Mouse (Mus musculus): ENCODE data around the gene Cox16. TPM values are rescaled to one million over a fixed set of nuclear protein-coding genes. Genes with fewer than 3 reads are reported as not detected.
"Not testable (repeated sequence)": the region's sequence is repeated elsewhere in the genome, so short reads cannot be mapped to it uniquely, and the experiment has no call there.

Gene Cox16
- total RNA-seq, 1 experiment: 89.6 TPM

GRCm38 (mm10) chr12:81490491-81490890 lies 5.6 kb upstream of the Cox16 start:
- H3K4me3 ChIP-seq (ENCODE audit: insufficient read depth in 1 of 2, low read depth in 1 of 2, low read length in 2 of 2, poor library complexity in 1 of 2, severe bottlenecking in 1 of 2): no peak overlapping the region
- DNase-seq (ENCODE audit: low read depth, low spot score): no peak
- no peak overlapping the region for H3K27ac ChIP-seq (ENCODE audit: insufficient read depth, low read depth, low read length, poor library complexity, severe bottlenecking)
- TF ChIP-seq HCFC1 (IDR thresholded peaks at IDR 0.05; ENCODE audit: borderline replicate concordance, insufficient read depth, low read length) (no peak), ZNF384 (IDR thresholded peaks at IDR 0.05; ENCODE audit: low read depth, low read length) (no peak), CHD2 (IDR thresholded peaks at IDR 0.05; ENCODE audit: low read depth, low read length) (no peak), MAFK (IDR thresholded peaks at IDR 0.05; ENCODE audit: insufficient read depth, low read depth, low read length) (no peak), ZC3H11A (IDR thresholded peaks at IDR 0.05; ENCODE audit: borderline replicate concordance, low read depth, low read length) (no peak)
- H3K9me3 ChIP-seq (ENCODE audit: control insufficient read depth, insufficient read depth, low read depth, low read length): no peaks in the 10 kb centered on the region
- H3K4me1 ChIP-seq (ENCODE audit: control insufficient read depth in 2 of 2, insufficient read depth in 2 of 2, low read length in 2 of 2, poor library complexity in 1 of 2): no peaks in the 10 kb centered on the region
- H3K9ac ChIP-seq (ENCODE audit: insufficient read depth, low read depth, low read length, poor library complexity, severe bottlenecking): no peak overlapping the region
- in situ Hi-C loops (cut with MboI; ENCODE audit: low sequenced_read_pairs in 2 of 2, unreplicated experiment in 2 of 2): no loop called here
- no peaks in the 10 kb centered on the region; the same call in 1 of the 2 replicates for H3K36me3 ChIP-seq (ENCODE audit: control insufficient read depth, insufficient read depth, low read length, poor library complexity, severe bottlenecking)

- H3K27ac ChIP-seq (ENCODE audit: insufficient read depth, low read depth, low read length, poor library complexity, severe bottlenecking): no peak overlapping the region
Observed at GRCm38 (mm10) chr12:81485311-81485710, 384 bp upstream of the Cox16 start.

GRCm38 (mm10) chr12:81484212-81484611 lies 715 bp downstream of the Cox16 start:
- Histone ChIP-seq H3K4me3 (ENCODE audit: insufficient read depth in 1 of 2, low read depth in 1 of 2, low read length in 2 of 2, poor library complexity in 1 of 2, severe bottlenecking in 1 of 2) (peak overlapping the region; percentile 78 to 95), H3K4me1 (ENCODE audit: control insufficient read depth in 2 of 2, insufficient read depth in 2 of 2, low read length in 2 of 2, poor library complexity in 1 of 2) (no peaks in the 10 kb centered on the region), H3K36me3 (ENCODE audit: control insufficient read depth, insufficient read depth, low read length, poor library complexity, severe bottlenecking) (no peaks in the 10 kb centered on the region), H3K27ac (ENCODE audit: insufficient read depth, low read depth, low read length, poor library complexity, severe bottlenecking) (no peak overlapping the region; the same call in 1 of the 2 replicates), H3K9ac (ENCODE audit: insufficient read depth, low read depth, low read length, poor library complexity, severe bottlenecking) (peak overlapping the region; percentile 89; the same call in 1 of the 2 replicates), H3K9me3 (ENCODE audit: control insufficient read depth, insufficient read depth, low read depth, low read length) (no peaks in the 10 kb centered on the region)
- no peak for DNase-seq (ENCODE audit: low read depth, low spot score)
- TF ChIP-seq ZC3H11A (IDR thresholded peaks at IDR 0.05; ENCODE audit: borderline replicate concordance, low read depth, low read length) (no peak), CHD2 (IDR thresholded peaks at IDR 0.05; ENCODE audit: low read depth, low read length) (no peak), HCFC1 (IDR thresholded peaks at IDR 0.05; ENCODE audit: borderline replicate concordance, insufficient read depth, low read length) (no peak), ZNF384 (IDR thresholded peaks at IDR 0.05; ENCODE audit: low read depth, low read length) (no peak)
- in situ Hi-C loops (cut with MboI; ENCODE audit: low sequenced_read_pairs in 2 of 2, unreplicated experiment in 2 of 2): no loop called here

More at GRCm38 (mm10) chr12:81485311-81485710, 384 bp upstream of the Cox16 start:
- H3K4me1 ChIP-seq (ENCODE audit: control insufficient read depth in 2 of 2, insufficient read depth in 2 of 2, low read length in 2 of 2, poor library complexity in 1 of 2): no peaks in the 10 kb centered on the region
- peak overlapping the region; percentile 78 to 95 for H3K4me3 ChIP-seq (ENCODE audit: insufficient read depth in 1 of 2, low read depth in 1 of 2, low read length in 2 of 2, poor library complexity in 1 of 2, severe bottlenecking in 1 of 2)
- no peak for DNase-seq (ENCODE audit: low read depth, low spot score)
- no peaks in the 10 kb centered on the region for H3K9me3 ChIP-seq (ENCODE audit: control insufficient read depth, insufficient read depth, low read depth, low read length)
- in situ Hi-C loops (cut with MboI; ENCODE audit: low sequenced_read_pairs in 2 of 2, unreplicated experiment in 2 of 2): no loop called here
- TF ChIP-seq CHD2 (IDR thresholded peaks at IDR 0.05; ENCODE audit: low read depth, low read length) (no peak), MAFK (IDR thresholded peaks at IDR 0.05; ENCODE audit: insufficient read depth, low read depth, low read length) (no peak), ZNF384 (IDR thresholded peaks at IDR 0.05; ENCODE audit: low read depth, low read length) (no peak), HCFC1 (IDR thresholded peaks at IDR 0.05; ENCODE audit: borderline replicate concordance, insufficient read depth, low read length) (no peak), ZC3H11A (IDR thresholded peaks at IDR 0.05; ENCODE audit: borderline replicate concordance, low read depth, low read length) (no peak)
- peak overlapping the region; percentile 89; the same call in 1 of the 2 replicates for H3K9ac ChIP-seq (ENCODE audit: insufficient read depth, low read depth, low read length, poor library complexity, severe bottlenecking)
- no peaks in the 10 kb centered on the region for H3K36me3 ChIP-seq (ENCODE audit: control insufficient read depth, insufficient read depth, low read length, poor library complexity, severe bottlenecking)

- TF ChIP-seq MAFK (IDR thresholded peaks at IDR 0.05; ENCODE audit: insufficient read depth, low read depth, low read length) (no peak), ZNF384 (IDR thresholded peaks at IDR 0.05; ENCODE audit: low read depth, low read length) (no peak), ZC3H11A (IDR thresholded peaks at IDR 0.05; ENCODE audit: borderline replicate concordance, low read depth, low read length) (no peak), HCFC1 (IDR thresholded peaks at IDR 0.05; ENCODE audit: borderline replicate concordance, insufficient read depth, low read length) (no peak), CHD2 (IDR thresholded peaks at IDR 0.05; ENCODE audit: low read depth, low read length) (no peak)
- Histone ChIP-seq H3K4me1 (ENCODE audit: control insufficient read depth in 2 of 2, insufficient read depth in 2 of 2, low read length in 2 of 2, poor library complexity in 1 of 2) (no peaks in the 10 kb centered on the region), H3K27ac (ENCODE audit: insufficient read depth, low read depth, low read length, poor library complexity, severe bottlenecking) (no peak overlapping the region), H3K9me3 (ENCODE audit: control insufficient read depth, insufficient read depth, low read depth, low read length) (no peaks in the 10 kb centered on the region), H3K9ac (ENCODE audit: insufficient read depth, low read depth, low read length, poor library complexity, severe bottlenecking) (peak overlapping the region; percentile 38; the same call in 1 of the 2 replicates), H3K4me3 (ENCODE audit: insufficient read depth in 1 of 2, low read depth in 1 of 2, low read length in 2 of 2, poor library complexity in 1 of 2, severe bottlenecking in 1 of 2) (peak overlapping the region; percentile 12 to 95; a peak in 3 of 4 replicates), H3K36me3 (ENCODE audit: control insufficient read depth, insufficient read depth, low read length, poor library complexity, severe bottlenecking) (no peaks in the 10 kb centered on the region)
- in situ Hi-C loops (cut with MboI; ENCODE audit: low sequenced_read_pairs in 2 of 2, unreplicated experiment in 2 of 2): no loop called here
- peak; percentile 19 for DNase-seq (ENCODE audit: low read depth, low spot score)
Observed at GRCm38 (mm10) chr12:81483656-81484055, 1.3 kb downstream of the Cox16 start.

- H3K4me1 ChIP-seq (ENCODE audit: control insufficient read depth in 2 of 2, insufficient read depth in 2 of 2, low read length in 2 of 2, poor library complexity in 1 of 2); in situ Hi-C loops (cut with MboI; ENCODE audit: low sequenced_read_pairs in 2 of 2, unreplicated experiment in 2 of 2); H3K36me3 ChIP-seq (ENCODE audit: control insufficient read depth, insufficient read depth, low read length, poor library complexity, severe bottlenecking); H3K9me3 ChIP-seq (ENCODE audit: control insufficient read depth, insufficient read depth, low read depth, low read length); H3K9ac ChIP-seq (ENCODE audit: insufficient read depth, low read depth, low read length, poor library complexity, severe bottlenecking); H3K4me3 ChIP-seq (ENCODE audit: insufficient read depth in 1 of 2, low read depth in 1 of 2, low read length in 2 of 2, poor library complexity in 1 of 2, severe bottlenecking in 1 of 2); DNase-seq (ENCODE audit: low read depth, low spot score): not testable (repeated sequence)
- H3K27ac ChIP-seq (ENCODE audit: insufficient read depth, low read depth, low read length, poor library complexity, severe bottlenecking): peak overlapping the region; percentile 84
Observed at GRCm38 (mm10) chr12:81459051-81459450, 25.9 kb downstream of the Cox16 start.

GRCm38 (mm10) chr12:81438985-81439384 lies 45.9 kb downstream of the Cox16 start:
- H3K4me1 ChIP-seq (ENCODE audit: control insufficient read depth in 2 of 2, insufficient read depth in 2 of 2, low read length in 2 of 2, poor library complexity in 1 of 2); H3K27ac ChIP-seq (ENCODE audit: insufficient read depth, low read depth, low read length, poor library complexity, severe bottlenecking); DNase-seq (ENCODE audit: low read depth, low spot score); H3K4me3 ChIP-seq (ENCODE audit: insufficient read depth in 1 of 2, low read depth in 1 of 2, low read length in 2 of 2, poor library complexity in 1 of 2, severe bottlenecking in 1 of 2); H3K9ac ChIP-seq (ENCODE audit: insufficient read depth, low read depth, low read length, poor library complexity, severe bottlenecking); H3K9me3 ChIP-seq (ENCODE audit: control insufficient read depth, insufficient read depth, low read depth, low read length); H3K36me3 ChIP-seq (ENCODE audit: control insufficient read depth, insufficient read depth, low read length, poor library complexity, severe bottlenecking); in situ Hi-C loops (cut with MboI; ENCODE audit: low sequenced_read_pairs in 2 of 2, unreplicated experiment in 2 of 2): not testable (repeated sequence)

GRCm38 (mm10) chr12:81434778-81435177 lies 50.1 kb downstream of the Cox16 start:
- H3K4me1 ChIP-seq (ENCODE audit: control insufficient read depth in 2 of 2, insufficient read depth in 2 of 2, low read length in 2 of 2, poor library complexity in 1 of 2); H3K36me3 ChIP-seq (ENCODE audit: control insufficient read depth, insufficient read depth, low read length, poor library complexity, severe bottlenecking); in situ Hi-C loops (cut with MboI; ENCODE audit: low sequenced_read_pairs in 2 of 2, unreplicated experiment in 2 of 2); H3K9me3 ChIP-seq (ENCODE audit: control insufficient read depth, insufficient read depth, low read depth, low read length); H3K27ac ChIP-seq (ENCODE audit: insufficient read depth, low read depth, low read length, poor library complexity, severe bottlenecking); H3K4me3 ChIP-seq (ENCODE audit: insufficient read depth in 1 of 2, low read depth in 1 of 2, low read length in 2 of 2, poor library complexity in 1 of 2, severe bottlenecking in 1 of 2); H3K9ac ChIP-seq (ENCODE audit: insufficient read depth, low read depth, low read length, poor library complexity, severe bottlenecking); DNase-seq (ENCODE audit: low read depth, low spot score): not testable (repeated sequence)
